Mouse (Mus musculus): ENCODE measurements at regions not wholly inside any gene's neighbourhood (a gene's known extent, or its start where the extent isn't known, plus 50 kb on each side); places are given as distances from the start of the nearest gene placed in this dataset.

- TF ChIP-seq CTCF (IDR thresholded peaks at IDR 0.05; ENCODE audit: low read depth, low read length), result no peak
- no peak for TF ChIP-seq POLR2A (IDR thresholded peaks at IDR 0.05; ENCODE audit: extremely low read depth, insufficient read depth, low read length)
Observed at GRCm38 (mm10) chr4:54282934-54283333, 457.1 kb downstream of the Tmem38b start.

Measured in liver, adult 2 months (tissue).